Mouse (Mus musculus) urinary bladder, adult 18-20 months (tissue): Measurements from ENCODE around the gene Commd2.
A peak's percentile ranks its signal among the peaks of the same experiment; 100 is the strongest.

Experiments used
- DNase-seq, 2 experiments: peaks; one replicate each; pipeline ENCODE4 v3.0.0; 2022; ENCODE audit warnings: low spot score in 2 of 2, mixed read lengths in 2 of 2

The Commd2 gene

DNA sequence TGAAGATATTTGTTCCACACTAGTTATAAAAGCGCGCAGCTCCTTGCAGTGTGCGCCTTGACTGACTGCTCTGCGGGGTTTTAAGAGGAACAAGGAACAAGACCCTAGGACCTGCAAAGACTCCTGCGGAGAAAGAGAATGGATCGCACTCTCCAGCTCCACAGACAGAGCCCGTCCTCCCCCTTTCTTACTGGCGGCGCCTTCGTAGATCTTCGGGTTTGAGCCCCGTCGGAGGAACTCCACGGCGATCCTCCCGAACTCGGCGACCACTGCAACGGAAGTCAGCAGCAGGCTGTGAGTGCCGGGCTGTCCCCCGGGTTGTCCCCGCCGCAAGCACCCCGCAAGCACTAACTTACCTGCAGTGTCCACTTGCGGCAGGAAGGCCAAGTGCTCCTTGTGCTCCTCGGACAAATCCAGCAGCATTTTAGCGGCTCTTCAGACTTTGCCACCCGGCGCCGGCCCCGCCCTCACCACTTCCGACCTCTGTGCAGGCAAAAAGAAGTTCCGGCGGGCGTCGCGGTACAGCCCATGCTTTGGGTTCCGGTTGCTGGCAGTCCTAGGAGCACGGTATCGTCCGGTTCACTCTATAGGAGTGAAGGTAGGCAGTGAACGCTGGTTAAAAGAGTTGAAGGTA, at the start of gene Commd2:
TSS of gene Commd2 (minus strand) at position 485 of the 634 bp plus-strand sequence.
- DNase-seq = peak; percentile 82 to 96

DNA sequence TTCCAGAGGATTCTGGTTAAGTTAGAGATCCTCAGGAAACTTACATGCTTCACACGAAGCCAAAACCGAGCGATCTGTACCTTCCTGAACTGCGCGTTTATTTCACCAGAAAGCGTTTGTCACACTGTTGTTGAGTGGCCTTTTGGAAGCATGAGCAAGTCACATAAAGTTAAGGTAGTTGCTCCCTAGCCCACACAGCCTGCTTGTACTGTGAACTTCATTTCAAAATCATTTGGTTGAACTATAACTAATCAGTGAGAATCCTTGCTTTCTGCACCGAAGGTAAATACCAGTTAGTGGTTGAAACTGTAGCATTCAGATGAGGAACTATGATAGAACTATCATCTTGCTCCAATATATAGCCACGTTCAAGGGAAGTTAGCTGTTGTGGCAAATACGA, 45.3 kb upstream of the Commd2 start:
- DNase-seq = no peak

DNA sequence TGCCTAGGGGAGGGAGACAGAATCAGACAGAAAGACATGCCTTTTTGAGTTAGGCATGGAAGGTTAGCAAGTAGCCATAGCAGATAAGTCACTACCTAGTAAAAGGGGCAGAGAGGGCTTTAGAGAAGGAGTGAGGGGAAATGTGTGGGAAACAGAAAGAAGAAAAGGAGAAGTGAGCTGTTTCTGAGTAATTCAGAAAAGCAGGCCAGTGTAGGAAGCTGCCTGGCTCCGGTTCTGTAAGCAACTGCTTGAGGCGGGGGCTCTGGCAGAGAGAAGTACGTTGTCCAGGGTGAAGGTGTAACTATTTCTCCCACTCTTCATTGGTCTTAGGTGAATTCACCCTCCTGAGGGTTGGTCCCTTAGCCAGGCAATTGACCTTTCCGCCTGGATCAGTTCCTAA, 44.7 kb upstream of the Commd2 start:
- DNase-seq = no peak

DNA sequence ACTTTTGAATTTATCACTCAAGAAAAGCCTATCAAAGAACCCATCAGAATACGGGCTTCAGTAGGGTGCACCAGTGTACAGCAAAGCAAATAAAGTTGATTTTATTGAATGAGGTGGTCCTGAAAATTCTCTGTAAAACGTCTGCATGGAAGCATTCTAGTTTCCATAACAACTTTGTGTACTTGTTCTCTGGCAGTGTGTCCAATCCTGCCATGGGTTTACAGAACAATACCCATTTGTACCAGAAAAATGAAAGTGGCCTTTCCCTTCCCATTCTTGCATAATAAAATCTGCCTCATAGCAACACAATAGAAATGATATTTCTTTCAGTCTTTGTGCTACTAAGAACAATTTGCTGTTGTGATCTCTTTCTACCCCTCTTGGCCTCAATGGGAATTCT, 41.2 kb upstream of the Commd2 start, which contains the start of gene Ankub1:
TSS of gene Ankub1 (minus strand) at position 81 of the 400 bp plus-strand sequence.
- DNase-seq = no peak

DNA sequence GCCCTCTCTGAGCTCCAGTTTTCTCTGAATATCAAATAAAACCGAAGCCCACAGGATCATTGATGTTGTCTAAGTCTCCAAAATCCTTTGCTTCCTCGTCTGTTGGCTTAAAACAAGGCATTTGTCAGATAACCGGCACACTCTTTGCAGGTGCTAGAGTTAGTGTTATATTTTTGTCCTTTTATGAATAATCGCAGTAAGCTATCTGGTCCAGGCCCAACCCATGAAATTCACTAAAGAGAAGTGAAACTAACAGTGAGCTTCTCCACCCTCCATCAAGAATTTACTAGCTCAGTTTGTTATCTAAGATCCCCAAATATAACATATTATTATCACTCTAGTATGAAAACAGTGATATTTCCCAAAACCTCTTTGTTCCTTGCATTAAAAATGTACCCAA, 40.3 kb upstream of the Commd2 start:
- DNase-seq = no peak

DNA sequence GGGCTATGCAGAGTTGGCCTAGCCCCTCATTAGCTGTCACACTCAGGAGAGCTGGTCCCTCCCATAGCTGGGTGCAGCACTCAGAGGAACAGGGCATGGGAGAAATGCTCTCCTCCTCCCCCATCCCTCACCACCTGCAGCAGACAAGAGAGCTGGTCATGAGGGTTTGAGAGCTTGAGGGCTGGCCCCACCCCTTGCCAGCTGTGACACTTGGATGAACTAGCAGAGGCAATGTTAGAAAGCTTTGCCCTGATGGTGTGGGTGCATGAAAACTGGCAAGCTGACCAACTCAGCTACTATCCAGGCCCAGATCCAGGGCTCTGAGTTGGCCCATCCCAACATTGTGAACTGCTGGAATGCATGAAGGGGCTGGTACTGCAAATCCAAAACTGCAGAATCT, 26.3 kb upstream of the Commd2 start:
- no peak for DNase-seq

DNA sequence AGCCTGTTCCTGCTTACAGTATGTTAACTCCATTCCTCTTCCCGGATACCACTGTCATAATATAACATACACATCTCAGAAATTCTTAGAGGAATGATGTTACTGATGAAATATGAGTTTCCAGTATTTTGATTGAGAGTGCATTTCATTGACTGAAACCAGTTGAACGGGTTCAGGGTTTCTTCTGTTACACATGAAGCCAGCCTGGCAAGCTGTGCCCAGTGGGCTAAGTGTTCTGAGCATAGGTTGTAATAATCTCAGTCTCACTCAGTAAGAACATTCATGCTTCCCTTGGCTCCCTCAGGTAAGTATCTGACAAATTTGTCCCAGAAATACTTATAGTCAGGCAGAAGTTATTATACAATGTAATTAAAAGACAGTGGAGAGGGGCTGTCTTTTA, 22.6 kb upstream of the Commd2 start:
- DNase-seq = no peak

DNA sequence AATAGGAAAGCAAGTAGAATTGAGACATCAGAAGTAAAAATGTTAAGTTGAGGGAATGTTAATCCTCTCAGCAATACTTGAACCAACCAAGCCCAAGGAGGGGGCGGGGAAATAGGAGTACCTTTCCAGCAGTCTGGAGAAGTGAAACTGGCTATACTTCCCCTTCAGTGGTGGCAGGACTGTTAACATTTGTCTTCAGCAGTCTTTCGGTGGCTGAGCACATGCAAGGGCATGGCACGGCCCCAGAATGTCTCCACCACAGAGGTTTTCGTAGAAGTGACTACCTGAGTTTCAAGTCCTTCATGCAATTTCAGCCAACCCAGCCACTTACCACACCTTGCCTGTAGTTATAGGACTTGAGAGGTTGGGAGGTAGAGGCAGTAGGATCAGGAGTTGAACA, 22.1 kb upstream of the Commd2 start:
- no peak for DNase-seq

DNA sequence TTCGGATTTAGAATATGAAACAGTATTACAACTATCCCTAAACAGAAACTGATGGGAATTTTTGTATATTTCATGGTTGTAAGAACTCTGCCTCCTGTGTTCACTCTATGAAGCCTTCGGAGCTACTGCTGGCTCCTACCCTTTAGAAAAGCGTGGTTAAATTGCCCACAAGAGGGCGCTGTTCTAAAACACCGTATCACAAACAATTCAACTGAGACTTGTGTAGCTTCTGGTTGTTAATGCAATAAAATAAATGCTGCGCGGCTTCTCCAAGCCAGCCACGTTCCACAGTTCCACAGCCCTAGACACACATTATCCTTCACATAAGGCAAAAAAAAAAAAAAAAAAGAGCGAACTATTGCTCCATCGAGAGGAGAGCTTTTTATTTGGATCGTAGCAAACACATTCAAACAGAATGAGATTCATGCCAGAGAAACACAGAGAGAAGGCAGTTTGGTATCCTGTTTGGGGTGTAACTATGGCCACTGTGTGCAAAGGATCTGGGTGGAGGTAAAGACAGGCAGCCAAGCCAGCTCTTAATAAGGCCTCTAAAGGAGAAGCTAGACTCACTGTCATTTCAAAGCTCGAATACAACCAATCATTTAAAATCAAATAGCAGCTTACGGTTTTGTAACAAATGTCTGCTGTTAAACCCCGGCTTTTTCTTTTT, 15.7 kb upstream of the Commd2 start:
- DNase-seq = peak; percentile 22 to 46

DNA sequence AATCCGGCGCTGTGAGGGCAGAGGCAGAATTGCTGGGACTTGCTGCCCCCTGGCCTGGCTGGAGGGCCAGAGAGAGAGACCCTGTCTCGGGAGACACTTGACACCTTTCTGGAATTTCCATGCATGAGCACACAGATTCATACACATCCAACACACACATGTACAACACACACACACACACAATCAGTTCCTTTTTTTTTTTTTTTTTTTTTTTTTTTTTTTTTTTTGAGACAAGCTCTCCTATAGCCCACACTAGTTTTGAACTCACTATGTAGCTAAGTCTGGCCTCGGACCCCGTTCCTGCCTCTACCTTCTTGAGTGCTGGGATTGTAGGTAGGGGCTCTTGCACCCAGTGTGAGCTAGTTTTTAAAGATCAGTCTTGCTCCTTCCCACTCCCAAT, 14.4 kb upstream of the Commd2 start:
- no peak for DNase-seq

DNA sequence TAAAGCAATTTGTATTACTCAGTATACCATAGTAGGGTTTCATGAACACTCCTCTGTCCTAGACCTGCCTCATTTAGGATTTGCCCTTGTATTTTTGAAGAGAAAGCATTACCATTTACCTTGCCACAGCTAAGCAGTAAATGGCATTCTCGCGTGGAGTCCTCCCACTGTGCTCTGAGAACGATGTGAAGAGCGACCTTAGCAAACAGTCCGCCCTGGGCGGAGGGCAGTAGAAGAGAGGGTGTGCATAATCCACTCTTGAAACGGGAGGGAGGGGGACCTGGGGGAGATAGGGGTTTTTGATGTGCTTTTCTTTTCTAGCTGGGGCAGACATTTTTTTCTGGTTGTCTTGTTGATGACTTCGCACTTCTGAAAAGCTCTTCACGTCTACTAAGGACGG, 13.2 kb upstream of the Commd2 start:
- no peak for DNase-seq

DNA sequence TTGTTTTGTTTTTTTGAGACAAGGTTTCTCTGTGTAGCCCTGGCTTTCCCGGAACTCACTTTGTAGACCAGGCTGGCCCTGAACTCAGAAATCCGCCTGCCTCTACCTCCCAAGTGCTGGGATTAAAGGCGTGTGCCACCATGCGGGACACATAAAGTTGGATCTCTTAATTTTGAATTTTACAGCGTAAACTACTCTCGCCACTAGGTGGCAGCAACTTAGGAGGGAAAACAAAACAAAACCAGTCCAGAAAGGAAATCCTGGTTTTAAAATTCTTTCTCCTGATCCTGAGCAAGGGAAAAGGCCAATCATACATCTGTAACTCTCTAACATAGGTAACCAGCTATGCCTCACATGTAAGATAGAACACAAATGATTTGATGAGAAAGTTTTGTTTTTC, 12.2 kb upstream of the Commd2 start:
- DNase-seq = no peak

DNA sequence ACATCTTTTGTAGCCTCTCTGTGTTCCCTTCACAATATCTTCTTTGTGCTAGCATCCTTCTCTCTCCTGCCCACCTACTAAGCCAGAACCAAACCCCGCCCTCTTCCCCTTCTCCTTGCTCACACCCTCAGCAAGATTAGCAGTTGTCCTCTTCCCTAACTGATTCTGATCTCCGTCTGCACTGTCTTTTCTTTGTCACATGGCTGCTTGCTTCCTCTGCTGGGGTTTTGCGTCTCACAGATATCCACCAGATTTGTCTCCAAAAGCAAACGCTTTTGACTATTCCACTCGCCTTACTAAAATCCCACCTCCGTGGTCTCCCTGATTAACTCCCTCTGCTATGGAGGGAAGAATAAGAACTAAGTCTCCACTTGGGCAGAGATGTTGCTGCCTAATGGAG, 7.1 kb upstream of the Commd2 start:
- no peak for DNase-seq

DNA sequence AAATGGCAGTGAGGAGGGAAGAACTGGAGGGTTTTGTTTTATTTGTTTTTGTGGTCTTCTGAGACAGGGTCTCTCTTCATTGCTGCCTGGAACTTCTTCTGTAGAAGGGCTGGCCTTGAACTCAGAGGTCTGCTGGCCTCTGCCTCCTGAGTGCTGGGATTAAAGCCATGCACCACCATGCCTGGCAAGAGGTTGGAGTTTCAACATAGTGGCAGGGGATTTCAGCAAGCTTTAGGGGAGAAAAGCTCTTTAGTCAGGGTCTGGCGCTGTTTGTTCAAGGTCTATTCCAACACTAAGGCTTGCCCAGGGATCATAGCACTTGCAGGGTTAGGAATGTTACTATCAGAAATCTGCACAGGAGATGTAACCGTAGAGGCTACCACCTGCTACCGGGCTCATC, 2.1 kb upstream of the Commd2 start:
- no peak for DNase-seq

DNA sequence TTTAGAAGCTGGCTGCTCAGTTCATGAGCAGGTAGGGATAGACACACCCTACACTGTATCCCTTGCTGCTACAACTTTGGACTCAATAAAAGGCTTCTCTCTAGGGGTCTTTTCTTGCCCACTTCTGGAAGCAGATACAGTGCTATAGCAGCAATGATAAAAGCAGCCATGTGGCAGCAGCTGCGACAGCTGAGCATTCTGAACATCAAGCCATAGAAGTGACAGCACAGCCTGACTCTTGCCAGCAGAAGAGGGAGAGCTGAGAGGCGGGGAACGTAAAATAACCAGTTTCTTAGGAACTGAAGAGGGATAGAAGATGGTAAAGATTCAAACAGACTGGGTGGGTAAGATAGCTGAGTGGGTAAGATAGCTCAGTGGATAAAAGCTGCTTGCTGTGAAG, 970 bp upstream of the Commd2 start:
- no peak for DNase-seq

DNA sequence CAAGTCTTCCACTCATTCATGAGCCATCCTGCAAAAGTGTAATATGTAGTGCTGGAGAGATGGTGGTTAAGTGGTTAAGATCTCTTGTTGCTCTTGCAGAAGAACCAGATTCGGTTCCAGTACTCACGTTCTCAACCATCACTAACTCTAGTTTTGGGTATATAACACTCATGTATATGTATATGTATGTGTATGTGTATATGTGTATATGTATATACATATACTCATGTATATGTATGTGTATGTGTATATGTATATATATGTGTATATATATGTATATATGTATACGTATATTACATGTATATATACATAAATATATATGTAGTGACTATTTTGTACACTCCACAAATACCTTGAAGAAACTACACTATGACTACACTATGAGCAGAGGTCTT, 347 bp upstream of the Commd2 start:
- no peak for DNase-seq

DNA sequence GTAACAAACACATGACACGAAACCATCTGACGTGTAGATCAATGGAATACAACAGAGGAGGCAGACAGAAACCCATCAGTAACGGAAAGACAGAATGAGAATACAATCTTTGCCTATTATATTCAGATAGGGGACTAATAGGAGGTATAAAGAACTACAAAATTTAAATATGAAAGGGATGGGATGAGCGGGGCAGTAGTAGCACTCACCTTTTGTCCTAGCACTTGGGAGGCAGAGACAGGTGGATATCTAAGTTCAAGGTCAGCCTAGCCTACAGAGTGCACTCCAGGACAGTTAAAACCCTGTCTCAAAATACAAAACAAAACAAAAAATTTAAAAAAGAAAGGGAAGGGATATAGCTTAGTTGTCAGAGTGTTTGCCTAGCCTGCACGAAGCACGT, 8.3 kb downstream of the Commd2 start:
- no peak for DNase-seq

DNA sequence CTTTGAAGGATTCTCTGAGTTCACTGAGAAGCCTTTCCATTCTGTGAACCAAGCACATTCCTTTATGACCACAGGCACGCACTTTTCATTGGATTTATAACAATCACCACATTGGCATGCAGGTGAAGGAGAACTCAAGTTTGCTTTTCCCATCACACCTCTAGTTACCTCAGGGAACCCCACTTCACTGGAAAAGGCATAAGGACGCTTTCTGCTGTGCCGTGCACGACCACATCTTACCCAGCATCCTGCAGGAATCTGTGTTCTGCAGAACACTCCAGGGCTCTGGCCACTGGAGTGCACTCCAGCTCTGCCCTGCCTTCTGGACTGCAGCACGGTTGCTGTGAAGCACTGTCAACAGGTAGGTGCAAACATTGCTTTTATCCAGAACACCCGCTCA, 13.9 kb downstream of the Commd2 start:
- DNase-seq = no peak

DNA sequence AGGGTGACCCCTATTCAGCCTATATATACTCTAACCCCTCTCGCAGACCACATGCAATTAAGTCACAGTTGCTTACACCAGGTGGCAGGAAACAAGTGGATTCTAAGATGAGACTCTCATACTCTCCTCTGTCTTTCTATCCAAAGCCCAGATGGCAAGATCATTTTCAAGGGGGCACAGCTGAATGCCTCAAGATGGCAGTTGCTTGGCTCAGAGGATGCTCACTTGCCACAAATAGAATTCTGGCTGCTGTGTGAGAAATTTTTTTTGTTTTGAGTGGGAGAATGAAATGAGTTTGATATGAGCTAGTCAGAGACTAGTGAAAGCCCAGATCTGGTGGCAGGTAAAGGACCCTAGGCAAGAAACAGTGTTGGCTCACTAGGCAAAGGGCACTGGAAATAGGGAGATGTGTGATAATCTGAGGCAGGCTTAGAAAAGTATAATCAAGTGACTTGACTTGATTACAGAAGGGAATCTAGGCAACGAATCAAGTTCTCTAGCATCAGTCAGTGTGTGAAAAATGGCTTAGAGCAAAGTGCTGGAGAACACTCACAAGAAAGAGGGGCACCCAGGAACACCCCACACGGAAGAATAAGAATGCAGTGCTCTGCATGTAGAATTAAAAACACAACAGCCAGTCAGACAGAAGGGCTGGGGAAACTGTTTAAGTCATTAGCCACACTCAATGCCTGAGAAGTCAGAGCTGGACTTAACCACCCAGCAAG, 16.6 kb downstream of the Commd2 start:
- no peak for DNase-seq

DNA sequence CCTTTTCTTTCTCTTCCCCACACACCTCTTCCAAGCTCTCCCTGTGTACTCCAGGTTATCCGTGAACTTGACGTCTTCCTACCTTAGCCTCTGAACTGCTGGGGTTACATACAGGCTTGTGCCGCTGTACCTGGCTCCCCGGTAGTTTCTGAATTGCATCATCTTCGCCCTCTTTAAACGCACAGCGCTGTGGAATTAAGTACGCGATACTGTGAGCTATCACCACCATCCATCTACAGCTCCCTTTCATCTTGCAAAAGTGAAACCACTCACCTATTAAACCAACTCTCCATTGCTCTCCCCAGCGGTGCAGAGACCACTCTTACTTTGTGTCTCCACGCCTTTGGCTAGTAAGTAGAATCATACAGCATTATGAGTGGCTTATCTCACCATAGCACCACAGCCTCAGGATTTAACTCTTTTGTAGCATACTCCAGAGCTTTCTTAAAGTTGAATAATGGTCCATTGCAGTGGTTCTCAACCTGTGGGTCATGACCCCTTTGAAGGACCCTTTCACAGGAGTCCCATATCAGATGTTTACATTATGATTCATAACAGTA, 24.5 kb downstream of the Commd2 start:
- DNase-seq = no peak

DNA sequence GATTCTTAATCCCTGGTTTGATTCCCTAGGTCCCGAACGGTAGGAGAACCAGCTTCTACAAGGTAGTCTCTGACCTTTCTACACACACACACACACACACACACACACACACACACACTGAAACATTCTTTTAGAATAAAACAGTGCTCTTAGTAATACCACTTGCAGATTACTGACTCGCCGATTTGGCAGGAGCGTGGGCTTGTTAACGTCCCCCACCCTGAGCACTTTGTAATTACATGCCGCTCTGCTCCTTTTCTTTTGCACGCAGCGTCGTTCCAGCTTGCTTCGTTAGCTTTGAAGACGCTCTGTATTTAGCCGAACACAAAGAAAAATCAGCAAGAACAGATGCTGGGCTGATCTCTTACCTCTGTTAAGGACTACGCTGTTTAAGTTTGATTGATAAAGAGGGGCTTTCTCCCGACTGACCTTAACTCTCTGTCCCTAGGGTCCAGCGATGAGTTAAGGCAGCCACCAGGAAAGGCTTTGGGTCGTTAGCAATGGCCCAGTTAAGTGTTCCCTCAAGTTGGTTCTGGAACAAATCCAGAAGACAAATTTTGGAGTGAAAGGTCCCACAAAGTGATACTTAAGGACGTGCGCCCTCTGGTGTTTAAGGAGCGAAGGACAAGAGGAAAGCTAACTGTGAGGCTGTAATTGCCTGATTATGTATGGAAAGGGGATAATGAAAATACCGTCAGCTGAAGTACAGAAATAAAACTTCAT, 26.1 kb downstream of the Commd2 start:
- peak; percentile 41 to 53 for DNase-seq

DNA sequence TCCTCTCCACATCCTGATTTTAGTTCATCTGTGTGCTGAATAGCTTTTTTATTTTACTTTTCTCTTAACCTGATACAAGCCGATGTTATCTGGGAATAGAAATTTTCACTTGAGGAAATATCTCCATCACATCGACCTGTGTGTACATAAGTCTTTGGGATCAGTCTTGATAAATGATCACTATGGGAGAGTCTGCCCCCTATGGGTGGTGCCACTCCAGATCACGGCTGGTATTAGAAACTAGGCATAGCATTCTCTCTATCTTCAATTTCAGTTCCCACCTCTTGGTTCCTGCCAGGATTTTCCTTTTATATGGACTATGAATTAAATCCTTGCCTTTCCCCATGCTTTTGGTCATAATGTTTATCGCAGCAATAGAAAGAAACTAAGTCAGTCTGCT, 31.8 kb downstream of the Commd2 start:
- no peak for DNase-seq
